Mouse (Mus musculus) ovary, adult 10 weeks (tissue): ENCODE data around the gene AC131692.1. TPM values are rescaled to one million over a fixed set of nuclear protein-coding genes. Genes with fewer than 3 reads are reported as not detected.

Source experiments
- polyA plus RNA-seq: library from polyadenylated mRNA; stranded (reverse); fragments of 350-450 nt; fragmentation: Illumina TruSeq; extraction: RNeasy Lipid Tissue Mini Kit (QIAGEN cat#74804); gene quantifications from one replicate; pipeline ENCODE4 v1.2.3, GENCODE M21; 2014

Gene AC131692.1
- polyA plus RNA-seq, 1 experiment from 2014 or later = not detected

Other genes with a start within 250 kb of the AC131692.1 start
- gene Frmd8, start 219.1 kb upstream of the AC131692.1 start, polyA plus RNA-seq = 2.9 TPM
- gene Slc25a45, start 216.6 kb upstream of the AC131692.1 start, polyA plus RNA-seq = 0.31 TPM
- gene Tigd3, start 200.3 kb upstream of the AC131692.1 start, polyA plus RNA-seq = not detected
- 5.9 TPM for gene Dpf2, start 181.4 kb upstream of the AC131692.1 start, polyA plus RNA-seq
- gene Cdc42ep2, start 169.6 kb upstream of the AC131692.1 start, polyA plus RNA-seq = 1.4 TPM
- gene Pola2, start 130.2 kb upstream of the AC131692.1 start, polyA plus RNA-seq = 4.3 TPM
- not detected for gene Slc22a20, start 108.3 kb upstream of the AC131692.1 start, polyA plus RNA-seq
- 0.74 TPM for gene Capn1, start 78.5 kb upstream of the AC131692.1 start, polyA plus RNA-seq
- gene Syvn1, start 47.8 kb upstream of the AC131692.1 start, polyA plus RNA-seq = 0.37 TPM
- 25.1 TPM for gene Mrpl49, start 36.6 kb upstream of the AC131692.1 start, polyA plus RNA-seq
- 9.8 TPM for gene Fau, start 36.6 kb upstream of the AC131692.1 start, polyA plus RNA-seq
- not detected for gene Znhit2, start 33.2 kb upstream of the AC131692.1 start, polyA plus RNA-seq
- 0.97 TPM for gene Tm7sf2, start 26.0 kb upstream of the AC131692.1 start, polyA plus RNA-seq
- gene Vps51, start 17.2 kb upstream of the AC131692.1 start, polyA plus RNA-seq = 4.0 TPM
- not detected for gene Tmem262, start 14.4 kb upstream of the AC131692.1 start, polyA plus RNA-seq
- gene Gm28374, start 12.2 kb upstream of the AC131692.1 start, polyA plus RNA-seq = not detected
- 0.71 TPM for gene Zfpl1, start 9.5 kb upstream of the AC131692.1 start, polyA plus RNA-seq
- gene Cdca5, start 9.4 kb upstream of the AC131692.1 start, polyA plus RNA-seq = 10.8 TPM
- not detected for gene Naaladl1, start 11.4 kb downstream of the AC131692.1 start, polyA plus RNA-seq
- 0.97 TPM for gene Sac3d1, start 24.2 kb downstream of the AC131692.1 start, polyA plus RNA-seq
- gene Snx15, start 33.9 kb downstream of the AC131692.1 start, polyA plus RNA-seq = 2.1 TPM
- not detected for gene Batf2, start 46.6 kb downstream of the AC131692.1 start, polyA plus RNA-seq
- gene Arl2, start 47.1 kb downstream of the AC131692.1 start, polyA plus RNA-seq = 1.0 TPM
- not detected for gene Majin, start 90.0 kb downstream of the AC131692.1 start, polyA plus RNA-seq
- gene Gpha2, start 132.0 kb downstream of the AC131692.1 start, polyA plus RNA-seq = not detected
- gene Ppp2r5b, start 141.5 kb downstream of the AC131692.1 start, polyA plus RNA-seq = 1.1 TPM
- gene Atg2a, start 147.2 kb downstream of the AC131692.1 start, polyA plus RNA-seq = not detected
- 10.2 TPM for gene Ehd1, start 182.3 kb downstream of the AC131692.1 start, polyA plus RNA-seq
- 1.2 TPM for gene Cdc42bpg, start 212.0 kb downstream of the AC131692.1 start, polyA plus RNA-seq
- 8.8 TPM for gene Men1, start 240.6 kb downstream of the AC131692.1 start, polyA plus RNA-seq
- 3.8 TPM for gene Map4k2, start 246.7 kb downstream of the AC131692.1 start, polyA plus RNA-seq